Mouse (Mus musculus): ENCODE data around the gene Rcor1. TPM values are rescaled to one million over a fixed set of nuclear protein-coding genes. Genes with fewer than 3 reads are reported as not detected.
"Not testable (repeated sequence)": the region's sequence is repeated elsewhere in the genome, so short reads cannot be mapped to it uniquely, and the experiment has no call there.

Rcor1 gene
- polyA plus RNA-seq, 1 experiment from 2014 or later: 8.8 TPM

DNA sequence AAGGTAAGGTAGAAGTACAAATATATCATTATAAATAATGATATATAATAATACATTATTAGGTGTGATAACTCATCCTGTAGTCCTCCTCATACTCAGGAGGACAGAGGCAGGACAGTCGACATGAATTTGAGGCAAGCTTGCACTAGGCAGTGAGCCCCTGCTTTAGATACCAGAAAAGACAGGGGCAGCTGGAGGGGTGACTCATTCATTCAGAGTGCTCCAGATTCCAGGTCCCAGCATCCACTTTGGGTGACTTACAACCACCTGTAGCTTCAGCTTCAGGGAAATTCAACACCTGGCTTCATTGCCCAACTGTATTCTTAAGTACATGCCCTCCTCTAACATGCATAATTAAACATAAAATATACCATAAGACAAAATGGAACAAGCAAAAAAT, 7.7 kb downstream of the Rcor1 start:
- Histone ChIP-seq H3K27ac (ENCODE audit: low read length) (no peak overlapping the region), H3K4me3 (ENCODE audit: low read length) (no peak overlapping the region), H3K27me3 (ENCODE audit: control insufficient read depth, insufficient read depth, low read depth, low read length) (no peaks in the 10 kb centered on the region), H3K9me3 (ENCODE audit: control insufficient read depth, low read length) (no peaks in the 10 kb centered on the region), H3K36me3 (ENCODE audit: control insufficient read depth, insufficient read depth, low read length) (peaks cover 17% of the 10 kb centered on the region), H3K4me2 (ENCODE audit: low read depth, low read length) (no peak overlapping the region), H3K4me1 (replicated peaks; ENCODE audit: control insufficient read depth, insufficient read depth, low read length) (peaks cover 4% of the 10 kb centered on the region; the same call in 1 of the 2 replicates), H3K9ac (ENCODE audit: low read length) (no peak overlapping the region)
- 86% methylated on average over 1 of the region's 1 CpGs for WGBS
- ATAC-seq (ENCODE audit: low read depth): no peak

DNA sequence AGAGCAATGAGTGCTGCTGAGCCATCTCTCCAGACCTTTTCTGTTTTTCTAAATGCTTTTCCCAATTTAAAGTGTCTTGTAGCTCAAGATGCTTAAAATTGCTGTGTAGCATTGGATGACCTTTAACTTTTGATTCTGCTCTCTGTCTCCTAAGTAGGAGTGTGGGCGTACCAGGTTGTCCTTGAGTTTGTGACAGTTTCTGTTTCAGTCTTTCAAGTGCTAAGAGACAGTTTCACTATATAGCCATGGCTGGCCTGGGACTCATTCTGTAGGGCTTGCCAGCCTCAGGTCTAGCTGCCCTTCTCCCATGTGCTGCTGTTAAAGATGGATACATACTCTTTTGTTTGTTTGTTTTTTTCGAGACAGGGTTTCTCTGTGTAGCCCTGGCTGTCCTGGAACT, 9.1 kb downstream of the Rcor1 start:
- H3K27me3 ChIP-seq (ENCODE audit: control insufficient read depth, insufficient read depth, low read depth, low read length): no peaks in the 10 kb centered on the region
- H3K4me2 ChIP-seq (ENCODE audit: low read depth, low read length): no peak overlapping the region
- 81% methylated on average over 2 of the region's 2 CpGs for WGBS
- no peak for ATAC-seq (ENCODE audit: low read depth)
- no peak overlapping the region for H3K27ac ChIP-seq (ENCODE audit: low read length)
- peaks cover 16% of the 10 kb centered on the region for H3K36me3 ChIP-seq (ENCODE audit: control insufficient read depth, insufficient read depth, low read length)
- H3K4me1 ChIP-seq (replicated peaks; ENCODE audit: control insufficient read depth, insufficient read depth, low read length): peaks cover 4% of the 10 kb centered on the region; the same call in 1 of the 2 replicates
- no peak overlapping the region for H3K9ac ChIP-seq (ENCODE audit: low read length)
- no peak overlapping the region for H3K4me3 ChIP-seq (ENCODE audit: low read length)
- H3K9me3 ChIP-seq (ENCODE audit: control insufficient read depth, low read length): no peaks in the 10 kb centered on the region

DNA sequence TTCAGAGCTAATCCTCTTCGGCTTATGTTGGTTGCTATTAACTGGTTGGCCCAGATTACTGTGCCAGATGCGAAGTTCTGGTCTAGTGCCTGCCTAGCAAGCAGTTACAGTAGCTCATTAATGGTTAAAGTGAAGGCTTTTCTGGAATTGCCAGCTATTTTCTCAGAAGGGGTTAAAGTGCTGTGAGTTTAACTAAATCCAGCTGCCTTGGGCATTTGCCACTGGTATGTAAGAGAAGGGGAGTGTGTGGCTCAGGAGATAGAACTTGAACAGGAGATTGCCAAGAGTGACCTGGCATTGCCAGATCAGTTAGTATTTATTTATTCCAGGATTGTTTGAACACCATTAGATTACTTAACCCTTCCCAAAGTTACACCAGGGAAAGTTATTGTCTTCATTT, 11.1 kb downstream of the Rcor1 start:
- H3K27ac ChIP-seq (ENCODE audit: low read length): no peak overlapping the region
- no peak for ATAC-seq (ENCODE audit: low read depth)
- H3K4me1 ChIP-seq (replicated peaks; ENCODE audit: control insufficient read depth, insufficient read depth, low read length): peaks cover 4% of the 10 kb centered on the region; the same call in 1 of the 2 replicates
- no peak overlapping the region for H3K9ac ChIP-seq (ENCODE audit: low read length)
- H3K27me3 ChIP-seq (ENCODE audit: control insufficient read depth, insufficient read depth, low read depth, low read length): no peaks in the 10 kb centered on the region
- WGBS: 90% methylated on average over 2 of the region's 2 CpGs
- peaks cover 10% of the 10 kb centered on the region for H3K36me3 ChIP-seq (ENCODE audit: control insufficient read depth, insufficient read depth, low read length)
- no peaks in the 10 kb centered on the region for H3K9me3 ChIP-seq (ENCODE audit: control insufficient read depth, low read length)
- H3K4me3 ChIP-seq (ENCODE audit: low read length): no peak overlapping the region
- H3K4me2 ChIP-seq (ENCODE audit: low read depth, low read length): no peak overlapping the region

DNA sequence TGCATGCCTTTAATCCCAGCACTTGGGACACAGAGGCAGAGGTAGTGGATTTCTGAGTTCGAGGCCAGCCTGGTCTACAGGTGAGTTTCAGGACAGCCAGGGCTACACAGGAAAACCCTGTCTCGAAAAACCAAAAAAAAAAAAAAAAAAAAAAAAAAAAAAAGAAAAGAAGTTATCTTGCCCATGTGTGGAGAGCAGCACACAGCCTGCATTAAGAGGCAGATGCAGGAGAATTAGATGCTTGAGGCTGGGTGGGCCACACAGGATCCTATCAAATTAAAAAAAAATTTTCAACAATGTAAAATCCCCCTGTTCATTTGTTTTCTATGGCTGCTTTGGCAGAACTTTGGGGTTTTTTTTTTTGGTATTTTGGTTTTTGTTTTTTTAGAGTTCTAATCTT, 24.2 kb downstream of the Rcor1 start:
- peaks cover 5% of the 10 kb centered on the region; the same call in 1 of the 2 replicates for H3K36me3 ChIP-seq (ENCODE audit: control insufficient read depth, insufficient read depth, low read length)
- no peaks in the 10 kb centered on the region for H3K9me3 ChIP-seq (ENCODE audit: control insufficient read depth, low read length)
- H3K4me1 ChIP-seq (replicated peaks; ENCODE audit: control insufficient read depth, insufficient read depth, low read length): no peaks in the 10 kb centered on the region
- no peak overlapping the region for H3K4me2 ChIP-seq (ENCODE audit: low read depth, low read length)
- no peak overlapping the region for H3K4me3 ChIP-seq (ENCODE audit: low read length)
- no peak overlapping the region for H3K27ac ChIP-seq (ENCODE audit: low read length)
- 80% methylated on average over 2 of the region's 2 CpGs for WGBS
- no peaks in the 10 kb centered on the region for H3K27me3 ChIP-seq (ENCODE audit: control insufficient read depth, insufficient read depth, low read depth, low read length)
- H3K9ac ChIP-seq (ENCODE audit: low read length): no peak overlapping the region
- no peak for ATAC-seq (ENCODE audit: low read depth)

DNA sequence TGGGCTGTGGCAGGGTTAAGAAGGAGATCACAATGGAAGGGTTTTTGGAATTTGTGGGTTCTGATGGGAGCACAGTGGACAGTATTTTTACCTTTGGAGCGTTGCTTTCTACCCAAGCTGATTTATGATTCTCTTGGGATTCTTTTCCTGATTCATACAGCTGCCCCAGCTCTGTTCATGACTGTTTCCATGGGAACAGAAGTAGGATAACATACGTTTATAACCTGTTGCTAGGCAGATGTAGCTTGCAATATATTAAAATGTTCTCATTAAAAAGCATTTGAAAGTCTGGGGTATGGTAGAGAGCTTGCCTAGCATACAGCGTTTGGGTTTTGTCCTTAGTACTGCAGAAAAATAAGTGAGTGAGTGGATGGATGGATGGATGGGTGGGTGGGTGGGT, 25.1 kb downstream of the Rcor1 start:
- Histone ChIP-seq H3K4me1 (replicated peaks; ENCODE audit: control insufficient read depth, insufficient read depth, low read length) (no peaks in the 10 kb centered on the region), H3K9me3 (ENCODE audit: control insufficient read depth, low read length) (no peaks in the 10 kb centered on the region), H3K4me3 (ENCODE audit: low read length) (no peak overlapping the region), H3K36me3 (ENCODE audit: control insufficient read depth, insufficient read depth, low read length) (no peaks in the 10 kb centered on the region; the same call in 1 of the 2 replicates), H3K27ac (ENCODE audit: low read length) (no peak overlapping the region), H3K4me2 (ENCODE audit: low read depth, low read length) (no peak overlapping the region), H3K9ac (ENCODE audit: low read length) (no peak overlapping the region), H3K27me3 (ENCODE audit: control insufficient read depth, insufficient read depth, low read depth, low read length) (no peaks in the 10 kb centered on the region)
- ATAC-seq (ENCODE audit: low read depth): no peak
- 84% methylated on average over 3 of the region's 3 CpGs for WGBS

DNA sequence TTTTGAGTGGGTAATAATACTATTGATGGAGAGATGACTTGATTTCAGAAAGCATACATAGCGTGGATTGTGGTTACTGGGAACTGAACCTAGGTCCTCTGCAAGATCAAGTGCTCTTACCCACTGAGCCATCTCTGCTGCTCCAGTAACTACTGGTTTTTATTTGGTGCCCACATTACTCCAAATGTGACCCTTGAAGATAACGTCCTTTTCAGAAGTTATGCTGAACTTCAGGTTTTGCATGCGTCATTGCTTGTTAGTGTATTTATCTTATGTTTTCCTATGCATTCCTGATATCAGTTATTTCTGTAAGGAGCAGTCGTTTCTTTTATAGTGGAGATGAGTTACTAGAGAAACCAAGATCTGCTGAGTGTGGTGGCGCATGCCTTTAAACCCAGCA, 26.2 kb downstream of the Rcor1 start:
- Histone ChIP-seq H3K36me3 (ENCODE audit: control insufficient read depth, insufficient read depth, low read length) (no peaks in the 10 kb centered on the region), H3K27me3 (ENCODE audit: control insufficient read depth, insufficient read depth, low read depth, low read length) (no peaks in the 10 kb centered on the region), H3K4me2 (ENCODE audit: low read depth, low read length) (no peak overlapping the region), H3K4me1 (replicated peaks; ENCODE audit: control insufficient read depth, insufficient read depth, low read length) (no peaks in the 10 kb centered on the region), H3K27ac (ENCODE audit: low read length) (no peak overlapping the region), H3K9ac (ENCODE audit: low read length) (no peak overlapping the region), H3K4me3 (ENCODE audit: low read length) (no peak overlapping the region), H3K9me3 (ENCODE audit: control insufficient read depth, low read length) (no peaks in the 10 kb centered on the region)
- WGBS: 83% methylated on average over 5 of the region's 5 CpGs
- no peak for ATAC-seq (ENCODE audit: low read depth)

DNA sequence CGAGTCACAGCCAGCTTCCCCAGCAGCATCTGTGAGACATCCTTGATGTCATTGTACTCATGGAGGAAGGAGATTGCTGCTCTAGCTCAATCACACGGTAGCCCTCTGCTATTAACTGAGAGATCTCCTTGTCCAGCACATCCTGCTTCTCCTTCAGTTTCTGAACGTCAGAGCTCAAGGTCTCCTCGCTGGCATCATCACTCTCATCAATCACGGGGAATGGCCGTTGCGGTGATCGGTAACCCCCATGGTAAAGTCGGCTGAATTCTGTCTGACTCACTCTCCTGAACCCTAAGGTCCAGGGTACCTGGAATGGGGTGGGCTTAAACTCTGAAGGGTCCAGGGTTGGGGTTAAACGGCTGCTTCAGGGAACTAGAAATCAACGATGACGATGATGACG, 28.7 kb downstream of the Rcor1 start:
- H3K27me3 ChIP-seq (ENCODE audit: control insufficient read depth, insufficient read depth, low read depth, low read length): no peaks in the 10 kb centered on the region
- 84% methylated on average over 13 of the region's 13 CpGs for WGBS
- no peak for ATAC-seq (ENCODE audit: low read depth)
- H3K9me3 ChIP-seq (ENCODE audit: control insufficient read depth, low read length): no peaks in the 10 kb centered on the region
- H3K4me2 ChIP-seq (ENCODE audit: low read depth, low read length): no peak overlapping the region
- no peak overlapping the region for H3K27ac ChIP-seq (ENCODE audit: low read length)
- no peak overlapping the region for H3K9ac ChIP-seq (ENCODE audit: low read length)
- no peaks in the 10 kb centered on the region for H3K36me3 ChIP-seq (ENCODE audit: control insufficient read depth, insufficient read depth, low read length)
- H3K4me3 ChIP-seq (ENCODE audit: low read length): no peak overlapping the region
- no peaks in the 10 kb centered on the region for H3K4me1 ChIP-seq (replicated peaks; ENCODE audit: control insufficient read depth, insufficient read depth, low read length)

DNA sequence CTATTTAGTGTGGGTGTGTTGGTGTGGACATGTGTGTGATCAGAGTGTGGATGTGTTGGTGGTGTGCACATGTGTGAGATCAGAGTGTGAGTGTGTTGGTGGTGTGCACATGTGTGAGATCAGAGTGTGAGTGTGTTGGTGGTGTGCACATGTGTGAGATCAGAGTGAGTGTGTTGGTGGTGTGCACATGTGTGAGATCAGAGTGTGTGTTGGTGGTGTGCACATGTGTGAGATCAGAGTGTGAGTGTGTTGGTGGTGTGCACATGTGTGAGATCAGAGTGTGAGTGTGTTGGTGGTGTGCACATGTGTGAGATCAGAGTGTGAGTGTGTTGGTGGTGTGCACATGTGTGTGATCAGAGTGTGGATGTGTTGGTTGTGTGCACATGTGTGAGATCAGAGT, 30.1 kb downstream of the Rcor1 start:
- not testable (repeated sequence) for H3K4me3 ChIP-seq (ENCODE audit: low read length); H3K27ac ChIP-seq (ENCODE audit: low read length); H3K9me3 ChIP-seq (ENCODE audit: control insufficient read depth, low read length); ATAC-seq (ENCODE audit: low read depth); H3K4me1 ChIP-seq (replicated peaks; ENCODE audit: control insufficient read depth, insufficient read depth, low read length); H3K27me3 ChIP-seq (ENCODE audit: control insufficient read depth, insufficient read depth, low read depth, low read length); H3K9ac ChIP-seq (ENCODE audit: low read length); H3K36me3 ChIP-seq (ENCODE audit: control insufficient read depth, insufficient read depth, low read length); H3K4me2 ChIP-seq (ENCODE audit: low read depth, low read length)

DNA sequence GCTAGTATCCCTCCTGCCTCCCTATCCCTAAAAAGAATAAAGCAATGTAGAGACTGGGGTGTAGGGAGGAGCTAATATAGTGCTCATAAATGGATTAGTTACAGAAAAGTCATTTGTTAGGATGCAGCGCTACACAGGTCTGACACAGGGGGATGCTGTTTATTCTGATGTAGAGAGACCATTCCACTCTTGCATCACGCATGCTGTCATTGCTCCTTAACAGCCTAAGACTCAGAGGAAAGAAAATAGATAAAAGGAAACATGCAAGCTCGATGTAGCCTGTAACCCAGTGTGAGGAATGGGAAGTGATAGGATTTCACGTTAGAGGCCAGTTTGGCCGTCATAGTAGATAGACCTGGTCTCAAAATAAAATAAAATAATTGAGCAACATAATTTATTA, 31.9 kb downstream of the Rcor1 start:
- Histone ChIP-seq H3K27me3 (ENCODE audit: control insufficient read depth, insufficient read depth, low read depth, low read length) (no peaks in the 10 kb centered on the region), H3K9me3 (ENCODE audit: control insufficient read depth, low read length) (no peaks in the 10 kb centered on the region), H3K9ac (ENCODE audit: low read length) (no peak overlapping the region), H3K4me3 (ENCODE audit: low read length) (no peak overlapping the region), H3K4me2 (ENCODE audit: low read depth, low read length) (no peak overlapping the region), H3K27ac (ENCODE audit: low read length) (no peak overlapping the region), H3K4me1 (replicated peaks; ENCODE audit: control insufficient read depth, insufficient read depth, low read length) (no peaks in the 10 kb centered on the region), H3K36me3 (ENCODE audit: control insufficient read depth, insufficient read depth, low read length) (no peaks in the 10 kb centered on the region)
- 70% methylated on average over 5 of the region's 5 CpGs for WGBS
- ATAC-seq (ENCODE audit: low read depth): no peak

DNA sequence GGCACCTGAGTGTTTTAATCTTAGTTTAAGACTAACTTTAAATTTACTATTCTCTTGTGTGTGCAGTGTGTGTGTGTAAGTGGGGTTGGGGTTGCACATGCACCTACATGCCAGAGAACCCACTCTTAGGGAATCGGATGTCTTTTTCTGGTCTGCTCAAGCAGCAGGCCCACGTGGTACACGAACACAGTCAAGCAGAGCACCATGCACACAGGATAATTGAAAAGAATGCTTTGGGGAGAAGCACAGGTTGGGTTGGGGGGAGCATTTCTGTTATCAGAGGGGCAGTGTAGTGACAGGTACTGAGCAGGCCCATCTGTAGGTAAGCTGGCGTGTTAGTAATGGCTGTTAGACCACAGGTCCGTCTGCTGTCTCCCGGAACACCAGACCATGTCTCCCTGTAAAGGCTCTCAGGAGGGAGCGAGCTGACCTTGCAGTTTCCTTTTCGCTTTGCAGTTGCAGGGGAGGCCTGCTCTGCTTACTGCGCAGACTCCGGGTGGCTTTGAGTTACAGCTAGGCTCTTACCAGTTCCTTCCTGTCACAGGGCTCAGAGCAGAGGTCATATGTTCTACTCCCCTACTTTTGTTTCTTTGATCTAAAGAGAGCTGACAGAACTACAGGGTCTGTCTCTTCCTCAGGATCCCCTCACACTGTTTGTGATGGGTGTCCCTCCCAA, 32.5 kb downstream of the Rcor1 start:
- 71% methylated on average over 10 of the region's 10 CpGs for WGBS
- no peak overlapping the region for H3K4me3 ChIP-seq (ENCODE audit: low read length)
- H3K4me2 ChIP-seq (ENCODE audit: low read depth, low read length): no peak overlapping the region
- no peaks in the 10 kb centered on the region for H3K9me3 ChIP-seq (ENCODE audit: control insufficient read depth, low read length)
- no peak overlapping the region for H3K27ac ChIP-seq (ENCODE audit: low read length)
- H3K27me3 ChIP-seq (ENCODE audit: control insufficient read depth, insufficient read depth, low read depth, low read length): no peaks in the 10 kb centered on the region
- peaks cover 4% of the 10 kb centered on the region; the same call in 1 of the 2 replicates for H3K4me1 ChIP-seq (replicated peaks; ENCODE audit: control insufficient read depth, insufficient read depth, low read length)
- H3K36me3 ChIP-seq (ENCODE audit: control insufficient read depth, insufficient read depth, low read length): no peaks in the 10 kb centered on the region
- no peak for ATAC-seq (ENCODE audit: low read depth)
- no peak overlapping the region for H3K9ac ChIP-seq (ENCODE audit: low read length)

All from lung, embryonic 16.5 days (tissue).